Mouse (Mus musculus) megakaryocyte, embryonic 14.5 days (primary cell): Measurements from ENCODE around the gene E330017A01Rik.

Experiments used
- FLI1 ChIP-seq: IDR thresholded peaks from 2 replicates; pipeline ENCODE4 v1.6.1; 2012; ENCODE audit warnings: low read length, inconsistent platforms, mixed read lengths
- GATA1 ChIP-seq: IDR thresholded peaks from 3 replicates; pipeline ENCODE4 v1.6.1; 2012; ENCODE audit warnings: mixed read lengths, low read length, inconsistent platforms, borderline replicate concordance

DNA sequence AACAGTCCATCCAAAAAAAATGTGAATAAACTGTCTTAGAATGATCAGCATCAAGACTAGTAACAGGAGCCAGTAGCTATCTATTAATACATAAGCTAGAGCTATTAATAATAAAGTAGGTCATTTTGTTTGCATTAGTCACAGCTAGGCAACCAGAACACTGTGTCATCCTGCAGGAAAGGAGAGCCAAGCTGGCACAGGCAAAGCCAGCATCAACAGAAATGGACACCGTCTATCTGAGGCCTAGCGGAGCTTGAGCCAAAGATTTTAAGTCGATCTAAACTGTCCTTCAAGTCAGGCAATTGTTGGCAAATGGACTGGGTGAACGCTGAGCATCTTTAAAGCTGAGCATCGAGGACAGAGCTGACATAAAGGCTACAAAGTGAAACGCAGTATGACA is 37.7 kb downstream of the E330017A01Rik start:
- no peak for TF ChIP-seq FLI1
- no peak for TF ChIP-seq GATA1
